Mouse (Mus musculus) liver, postnatal 0 days (tissue): ENCODE results near the gene Pawr.

Experiments
- CTCF ChIP-seq: sonication (generic); IDR thresholded peaks from 2 replicates; pipeline ENCODE4 v1.5.1; 2016; ENCODE audit warnings: antibody characterized with exemption, low read depth
- EP300 ChIP-seq: IDR thresholded peaks from 2 replicates; pipeline ENCODE4 v1.6.1; 2016; ENCODE audit warnings: antibody characterized with exemption, low read depth, mild to moderate bottlenecking

- no peak for TF ChIP-seq CTCF
- TF ChIP-seq EP300 = no peak
These were observed 11.8 kb downstream of the Pawr start for GRCm38 (mm10) chr10:108343734-108344133.
